Mouse (Mus musculus) retina, postnatal 1 day (tissue): Measurements from ENCODE around the gene Gm5737.

ENCODE experiments used
- DNase-seq: peaks from one replicate; pipeline ENCODE4 v3.0.0-alpha.2; 2012

Gene Gm5737

DNA sequence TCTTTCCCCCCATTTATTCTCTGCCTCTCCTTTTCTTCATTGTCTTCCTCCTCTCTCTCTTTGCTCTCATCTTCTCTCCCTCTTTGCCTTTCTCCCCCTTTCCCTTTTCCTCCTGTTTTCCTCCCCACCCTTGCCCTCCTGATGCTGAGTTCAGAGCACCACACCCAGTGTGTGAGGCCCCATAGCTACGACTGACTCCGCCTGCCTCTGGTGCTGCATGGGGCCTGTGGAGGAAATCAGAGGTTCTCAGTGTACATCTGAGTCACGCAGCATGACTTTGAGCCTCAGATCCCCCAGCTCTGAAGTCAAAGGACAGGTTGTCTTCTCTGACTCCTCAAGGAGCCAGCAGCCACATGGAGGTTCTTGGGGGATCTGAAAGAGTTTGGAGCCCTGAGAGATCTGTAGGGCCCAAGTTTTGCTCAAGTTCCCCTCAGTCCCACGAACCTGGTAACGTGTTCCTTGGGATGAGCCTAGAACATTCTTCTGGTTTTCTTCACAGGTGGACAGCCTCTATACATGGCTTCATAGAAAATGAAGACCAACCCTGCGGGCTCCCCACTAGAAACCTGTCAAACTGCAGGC, at the start of gene Gm5737:
TSS of gene Gm5737 (plus strand) at position 532 of the 582 bp plus-strand sequence.
- no peak for DNase-seq

DNA sequence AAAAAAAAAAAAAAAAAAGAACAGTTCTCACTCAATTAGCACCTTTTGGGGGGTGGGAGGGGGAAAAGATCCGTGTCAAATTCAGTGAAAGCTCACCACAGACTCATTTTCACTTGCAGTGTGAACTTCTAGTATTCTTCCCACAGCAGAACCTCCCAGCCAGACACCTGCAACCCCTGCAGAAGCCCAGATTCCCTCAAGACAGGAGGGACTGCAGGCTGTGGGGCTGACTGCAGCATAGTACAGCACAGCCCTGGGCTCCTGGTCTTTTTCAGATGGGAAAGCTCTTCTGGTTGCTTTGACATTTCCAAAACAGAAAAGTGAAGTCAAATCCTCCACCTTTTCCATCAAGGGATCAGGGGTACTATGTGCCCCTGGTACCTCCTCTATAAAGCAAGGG, 44.8 kb upstream of the Gm5737 start:
- DNase-seq: no peak

DNA sequence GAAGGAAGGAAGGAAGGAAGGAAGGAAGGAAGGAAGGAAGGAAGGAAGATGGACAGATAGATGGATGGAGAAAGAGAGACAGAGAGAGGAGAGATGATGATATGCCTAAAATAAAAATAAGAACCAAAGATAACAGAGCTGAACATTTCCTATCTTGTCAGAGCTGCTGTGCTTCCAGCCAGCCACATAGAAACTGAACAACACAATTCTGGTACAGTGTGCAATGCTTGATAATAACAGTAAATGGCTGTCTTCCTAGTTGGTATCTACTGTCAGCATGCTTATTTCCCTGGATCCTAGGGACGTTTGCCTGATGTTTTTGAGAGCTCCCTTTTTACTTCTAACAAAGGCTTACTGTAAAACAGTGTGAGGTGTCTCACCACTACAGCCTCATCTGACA, 40.8 kb upstream of the Gm5737 start:
- no peak for DNase-seq

DNA sequence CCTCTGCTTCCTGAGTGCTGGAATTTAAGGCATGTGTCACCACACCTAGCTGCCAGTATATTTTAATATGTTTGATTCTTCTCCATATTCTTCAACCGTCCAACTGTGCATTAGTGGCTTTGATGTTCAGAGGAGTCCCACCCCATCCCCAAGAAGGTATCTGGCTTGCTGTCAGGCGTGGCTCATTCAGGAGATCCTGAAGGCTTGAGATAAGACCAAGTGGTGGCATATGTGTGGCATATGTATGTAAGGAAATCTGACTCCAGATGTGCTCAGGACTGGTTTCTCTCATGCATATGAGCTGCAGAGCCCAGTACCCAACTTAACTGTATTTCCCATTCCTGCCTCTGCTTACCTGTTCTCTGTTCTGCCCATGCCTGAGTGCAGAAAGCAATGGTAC, 34.2 kb upstream of the Gm5737 start:
- DNase-seq: no peak

DNA sequence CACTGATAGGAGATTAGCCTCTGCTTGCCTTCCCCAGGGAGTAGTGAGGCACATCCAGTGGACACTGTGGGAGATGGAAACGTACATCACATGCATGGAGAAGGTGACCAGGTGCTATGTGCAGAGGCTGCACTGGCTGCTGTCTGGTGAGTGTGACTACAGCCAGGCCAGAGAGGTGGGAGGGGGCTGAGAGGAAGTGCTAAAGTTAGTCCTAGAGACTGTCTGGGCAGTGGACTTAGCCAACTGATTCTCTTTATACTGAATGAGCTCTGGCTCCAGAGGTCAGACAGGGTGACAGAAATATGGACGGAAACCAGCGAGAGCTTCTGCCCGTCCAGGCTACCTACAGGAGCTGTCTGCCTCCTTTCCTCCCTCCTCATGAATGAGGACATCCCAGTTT, 16.6 kb upstream of the Gm5737 start:
- no peak for DNase-seq

DNA sequence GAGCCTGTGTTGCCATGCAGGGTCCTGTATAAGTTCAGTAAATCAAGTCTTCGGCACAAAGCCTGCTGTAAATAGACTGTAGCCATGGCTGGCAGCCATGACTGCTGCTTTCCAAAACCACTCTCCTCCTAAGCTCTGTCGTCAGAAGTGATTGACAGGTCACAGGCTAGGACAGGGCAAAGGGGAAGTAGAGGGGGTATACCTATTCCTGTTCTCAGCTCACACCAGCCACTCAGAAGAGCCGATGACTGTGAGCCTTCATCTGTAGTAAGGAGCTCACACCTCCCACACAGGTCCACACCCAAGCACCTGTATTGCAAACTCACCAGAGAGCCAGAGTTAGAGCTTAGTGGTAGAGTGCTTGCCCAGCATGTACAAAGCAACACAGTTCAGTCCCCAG, 15.8 kb upstream of the Gm5737 start:
- DNase-seq: no peak

DNA sequence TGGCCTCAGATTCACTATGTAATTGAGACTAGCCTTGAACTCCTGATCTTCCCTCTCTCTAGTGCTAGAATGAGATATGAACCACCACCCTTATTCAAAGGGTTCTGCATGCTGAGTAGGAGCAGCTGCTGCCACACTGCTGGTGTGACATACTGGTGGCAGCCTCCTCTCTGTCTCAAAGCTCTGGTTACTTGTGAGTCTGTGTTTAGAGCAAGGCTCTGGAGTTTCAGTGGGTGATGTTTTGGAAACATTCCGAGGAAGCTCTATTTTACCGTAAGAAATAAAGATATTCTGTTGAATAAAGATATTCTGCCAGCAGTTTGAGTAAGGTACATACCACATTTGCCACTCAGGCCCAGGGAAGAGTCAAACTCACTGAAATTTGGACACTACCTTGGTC, 8.9 kb upstream of the Gm5737 start:
- DNase-seq: no peak

DNA sequence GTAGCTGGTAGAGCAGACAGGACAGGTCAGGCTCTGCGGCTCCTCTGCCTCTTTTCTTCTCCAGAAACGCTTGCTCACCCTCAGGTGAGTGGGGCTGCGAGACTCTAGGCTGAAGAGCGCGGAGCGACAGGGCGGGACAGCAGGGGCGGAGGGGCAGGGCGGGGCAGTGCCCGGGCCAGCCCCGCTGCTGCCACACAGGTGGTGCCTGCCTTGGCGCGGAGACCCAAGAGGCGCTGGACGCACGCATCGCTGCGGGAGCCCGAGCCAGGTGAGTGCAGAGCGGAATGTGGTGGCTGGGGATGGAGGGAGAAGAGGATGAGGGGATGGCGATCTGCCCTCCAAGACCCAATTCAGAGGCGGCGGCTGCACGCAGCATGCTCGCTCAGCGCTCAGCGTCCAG, 2.5 kb upstream of the Gm5737 start:
- peak; percentile 8 for DNase-seq

DNA sequence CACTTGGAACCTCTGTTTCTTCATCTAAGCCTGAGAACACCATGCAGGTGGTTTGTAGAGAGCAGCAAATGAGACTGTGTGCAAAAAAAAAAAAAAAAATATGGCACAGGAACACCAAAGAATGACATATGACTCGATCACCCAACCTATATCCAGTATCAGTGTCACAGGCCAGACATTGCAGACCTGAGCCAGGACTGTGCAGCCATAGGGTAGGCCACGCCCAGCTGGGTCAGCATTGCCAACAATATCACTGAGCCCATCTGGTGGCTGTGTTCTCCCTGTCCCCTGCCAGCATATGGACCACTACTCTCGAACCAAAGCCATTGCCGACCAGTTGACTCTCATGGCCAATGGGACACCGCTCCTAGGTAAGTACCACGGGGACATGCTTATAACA, 5.4 kb downstream of the Gm5737 start:
- DNase-seq: no peak

DNA sequence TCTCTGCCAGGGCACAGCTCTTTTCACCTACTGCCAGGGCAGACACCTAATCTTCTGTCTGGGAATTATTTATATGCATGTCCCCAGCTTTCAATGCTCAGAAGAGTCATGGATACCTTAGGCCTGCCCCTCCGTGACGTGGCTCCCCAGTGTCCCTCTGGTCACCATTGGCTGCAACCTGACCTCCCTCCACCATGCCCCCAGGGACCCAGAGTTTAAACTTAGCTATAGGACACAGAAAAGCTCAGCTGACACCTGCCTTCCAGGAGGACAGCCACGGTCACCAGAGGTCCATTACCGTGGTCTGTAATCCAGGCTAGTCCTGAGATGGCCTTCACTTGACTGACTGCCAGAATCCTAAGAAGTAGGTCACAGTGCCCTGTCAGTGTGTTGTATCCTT, 7.2 kb downstream of the Gm5737 start:
- DNase-seq: no peak

DNA sequence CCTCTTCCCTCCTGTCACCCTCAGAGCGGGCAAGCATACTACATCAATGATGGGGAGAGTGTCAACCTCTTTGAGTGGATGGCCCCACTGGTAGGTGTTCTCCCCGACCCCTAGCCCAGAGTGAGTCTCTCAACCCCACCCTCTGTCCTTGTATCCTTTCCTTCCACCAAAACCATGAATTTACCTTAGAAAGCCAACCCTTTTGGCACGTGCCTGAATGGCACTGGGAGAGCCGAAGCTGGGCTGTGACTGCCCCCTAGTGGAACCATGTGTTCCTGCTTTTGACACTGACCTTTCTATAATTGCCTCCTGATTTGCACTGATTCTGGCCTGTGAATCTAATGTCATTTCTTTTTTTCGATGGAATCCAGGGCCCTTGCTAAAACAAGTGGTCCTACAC, 11.1 kb downstream of the Gm5737 start:
- DNase-seq: peak; percentile 71

DNA sequence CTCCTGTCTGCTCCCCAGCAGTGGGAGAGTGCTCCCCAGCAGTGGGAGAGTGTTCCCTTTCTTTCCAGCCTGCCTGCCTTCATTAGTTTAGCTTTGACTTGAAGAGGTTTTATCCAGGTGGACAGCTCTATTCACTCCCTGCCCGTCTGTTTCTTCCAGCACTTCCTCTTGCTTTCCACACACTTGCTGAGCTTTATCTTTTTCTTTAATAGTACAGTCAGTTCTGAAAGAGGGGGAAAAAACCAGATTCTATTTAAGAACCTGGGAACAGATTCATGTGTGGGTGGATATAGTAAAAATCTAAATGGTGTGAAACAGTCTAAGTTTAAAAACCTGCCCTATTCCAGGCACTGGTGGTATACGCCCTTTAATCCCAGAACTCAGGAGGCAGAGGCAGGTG, 12.9 kb downstream of the Gm5737 start:
- DNase-seq: no peak

DNA sequence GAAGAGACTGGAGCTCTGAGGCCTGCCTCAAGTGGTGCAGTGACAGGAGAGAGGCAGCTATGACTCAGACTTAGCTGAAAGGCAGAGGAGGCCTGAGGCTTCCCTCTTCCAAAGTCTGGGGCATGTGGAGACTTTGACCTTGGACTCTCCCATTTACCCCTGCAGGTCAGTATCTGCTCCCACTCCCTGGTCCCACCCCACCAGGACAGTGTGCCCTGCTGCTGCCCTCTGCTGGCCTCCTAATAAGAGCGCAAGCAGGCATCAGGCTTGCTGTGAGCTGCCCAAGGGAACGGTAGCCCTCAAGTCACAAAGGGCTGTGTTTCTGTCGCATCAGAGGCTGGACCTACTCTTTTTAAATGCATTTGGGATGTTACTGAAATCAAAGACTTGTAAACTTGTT, 14.2 kb downstream of the Gm5737 start:
- DNase-seq: peak; percentile 62

DNA sequence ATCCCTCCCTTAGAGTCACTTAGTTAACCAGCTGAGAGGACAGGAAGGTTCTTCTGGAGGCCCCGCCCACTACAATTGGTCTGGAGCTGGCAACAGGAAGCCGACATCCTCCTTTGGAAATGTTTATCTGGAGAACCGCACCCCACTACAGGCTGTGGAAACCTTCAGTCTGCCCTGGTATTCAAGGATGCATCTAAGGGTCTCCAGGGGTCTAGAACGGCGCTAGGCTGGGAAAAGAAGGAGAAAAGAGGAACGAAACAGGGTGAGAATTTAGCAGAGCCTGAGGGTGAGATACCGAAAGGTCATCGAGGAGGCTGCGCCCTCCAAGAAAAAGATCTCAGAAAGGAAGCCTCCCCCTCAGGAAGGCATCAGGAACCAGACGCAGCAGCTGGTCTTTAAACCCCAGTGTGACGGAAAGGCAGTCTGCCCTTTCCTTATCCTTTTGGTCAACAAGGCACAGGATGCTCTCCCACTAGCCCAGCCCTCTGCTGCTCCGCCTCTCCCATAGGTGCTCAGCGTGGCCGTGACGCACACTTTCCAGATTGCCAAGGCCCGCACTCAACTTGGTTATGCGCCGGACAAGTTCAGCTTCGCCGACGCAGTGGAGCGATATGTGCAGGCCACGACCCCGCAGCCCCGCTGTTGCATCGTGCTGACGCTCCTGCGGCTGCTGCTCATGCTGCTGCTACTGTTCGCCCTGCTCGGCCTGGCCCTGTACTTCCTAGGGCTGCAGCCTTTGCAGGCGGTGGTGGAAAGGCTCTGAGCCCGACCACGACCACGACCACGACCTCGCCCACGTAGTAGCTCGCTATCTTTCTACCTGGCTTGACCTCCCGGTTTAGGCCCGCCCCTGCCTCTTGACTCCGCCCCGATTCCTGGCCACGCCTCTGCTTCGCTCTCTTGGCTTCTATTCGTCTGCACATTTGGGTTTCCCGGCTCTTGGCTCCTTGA, 18.5 kb downstream of the Gm5737 start:
- DNase-seq: peak; percentile 70

DNA sequence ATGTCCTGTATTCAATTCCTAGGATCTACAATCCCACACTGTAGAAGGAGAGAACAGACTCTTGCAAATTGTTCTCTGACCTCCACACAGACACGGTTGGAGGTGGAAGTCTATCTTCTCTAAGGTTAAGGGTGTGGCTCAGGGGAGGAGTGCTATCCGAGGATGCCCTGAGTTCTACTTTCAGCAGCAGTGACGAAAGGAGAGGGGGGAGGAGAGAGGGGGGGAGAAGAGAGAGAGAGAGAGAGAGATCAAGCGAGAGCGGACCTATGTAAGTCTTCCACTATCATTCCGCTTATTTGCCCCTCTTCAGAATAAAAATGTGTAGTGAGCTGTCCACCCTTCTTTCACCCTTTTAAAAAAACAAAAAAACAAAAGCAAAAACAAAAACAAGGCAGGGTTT, 22.3 kb downstream of the Gm5737 start:
- no peak for DNase-seq

DNA sequence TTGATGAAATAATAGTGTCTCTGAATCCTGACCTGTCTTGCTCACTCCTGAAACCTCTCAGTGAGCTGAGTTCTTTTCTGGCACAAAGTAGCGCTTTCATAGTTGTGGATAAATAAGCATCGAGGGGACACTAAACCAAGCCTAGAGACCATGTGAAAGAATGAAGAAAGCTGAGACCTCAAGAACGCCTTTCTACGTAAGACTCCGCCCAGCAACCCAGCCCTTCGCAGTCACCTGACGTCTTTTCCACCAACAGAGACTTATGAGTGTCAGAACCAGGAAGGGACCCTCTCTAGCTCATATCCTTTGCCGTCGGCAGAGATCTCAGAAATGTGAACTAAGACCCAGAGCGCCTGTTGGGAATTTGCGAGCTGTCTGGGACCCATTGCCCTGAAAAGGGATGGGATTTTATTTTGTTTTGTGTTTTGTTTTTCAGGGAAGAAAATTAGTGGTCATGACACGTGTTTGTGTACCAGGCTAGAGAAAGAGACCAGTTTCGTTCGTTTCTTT, 22.8 kb downstream of the Gm5737 start:
- DNase-seq: peak; percentile 87

DNA sequence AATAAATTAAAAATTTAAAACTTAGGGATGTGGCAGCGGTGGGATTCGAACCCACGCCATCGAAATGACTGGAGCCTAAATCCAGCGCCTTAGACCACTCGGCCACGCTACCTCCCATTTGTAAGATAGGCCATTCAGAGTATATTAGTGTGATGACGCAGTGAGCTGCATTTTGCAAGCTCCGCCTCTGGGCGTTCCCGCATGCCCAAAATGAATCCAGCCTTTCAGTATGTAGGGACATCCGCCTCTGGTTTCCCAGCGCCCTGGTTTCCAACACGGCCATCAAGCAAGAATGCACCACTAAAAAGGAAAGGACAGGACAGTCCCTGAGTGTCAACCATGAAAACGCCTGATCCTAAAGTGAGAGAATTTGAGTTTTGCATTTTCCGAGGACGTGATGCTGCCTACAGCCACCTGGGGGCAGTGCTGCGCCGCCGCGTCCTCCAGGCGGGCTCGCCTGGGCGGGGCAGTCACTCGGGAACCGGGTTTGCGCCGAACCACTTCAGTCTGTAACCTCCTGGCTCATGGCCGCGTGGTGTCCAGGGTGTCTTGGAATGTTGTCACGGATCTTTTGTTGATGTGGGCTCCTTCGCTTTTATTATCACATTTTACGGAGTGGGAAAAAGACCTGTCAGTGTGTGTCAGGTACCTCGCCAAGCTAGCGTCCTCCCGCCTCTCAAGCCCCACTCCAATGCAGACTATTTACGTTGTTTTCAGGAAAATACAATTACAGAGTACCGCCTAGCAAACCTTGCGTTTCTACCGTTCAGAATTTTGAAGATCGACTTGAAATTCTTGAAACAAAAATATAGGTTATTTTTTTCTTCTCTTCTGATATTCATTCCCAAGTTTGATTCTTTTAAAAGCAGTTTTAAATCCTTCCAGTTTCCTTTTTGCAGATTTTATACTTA, 23.5 kb downstream of the Gm5737 start:
- peak; percentile 97 for DNase-seq

DNA sequence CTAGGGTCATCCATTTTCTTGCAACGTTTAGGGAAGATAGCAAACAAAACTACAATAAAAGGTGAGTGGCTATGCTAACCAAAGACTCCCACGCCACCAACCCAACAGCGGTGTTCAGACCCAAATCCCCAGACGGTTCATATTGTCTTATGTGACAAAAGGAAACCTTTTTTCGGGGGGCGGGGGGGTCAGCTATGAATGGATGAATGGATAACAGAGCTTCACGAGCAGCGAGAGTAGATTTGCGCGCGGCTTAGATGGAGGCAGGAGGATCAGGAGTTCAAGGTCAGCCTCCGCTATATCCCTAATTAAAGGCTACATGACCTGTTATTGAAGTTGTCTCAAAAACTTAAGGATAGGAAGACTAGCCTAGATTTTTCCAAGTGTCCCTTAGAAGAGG, 24.2 kb downstream of the Gm5737 start:
- DNase-seq: peak; percentile 80

DNA sequence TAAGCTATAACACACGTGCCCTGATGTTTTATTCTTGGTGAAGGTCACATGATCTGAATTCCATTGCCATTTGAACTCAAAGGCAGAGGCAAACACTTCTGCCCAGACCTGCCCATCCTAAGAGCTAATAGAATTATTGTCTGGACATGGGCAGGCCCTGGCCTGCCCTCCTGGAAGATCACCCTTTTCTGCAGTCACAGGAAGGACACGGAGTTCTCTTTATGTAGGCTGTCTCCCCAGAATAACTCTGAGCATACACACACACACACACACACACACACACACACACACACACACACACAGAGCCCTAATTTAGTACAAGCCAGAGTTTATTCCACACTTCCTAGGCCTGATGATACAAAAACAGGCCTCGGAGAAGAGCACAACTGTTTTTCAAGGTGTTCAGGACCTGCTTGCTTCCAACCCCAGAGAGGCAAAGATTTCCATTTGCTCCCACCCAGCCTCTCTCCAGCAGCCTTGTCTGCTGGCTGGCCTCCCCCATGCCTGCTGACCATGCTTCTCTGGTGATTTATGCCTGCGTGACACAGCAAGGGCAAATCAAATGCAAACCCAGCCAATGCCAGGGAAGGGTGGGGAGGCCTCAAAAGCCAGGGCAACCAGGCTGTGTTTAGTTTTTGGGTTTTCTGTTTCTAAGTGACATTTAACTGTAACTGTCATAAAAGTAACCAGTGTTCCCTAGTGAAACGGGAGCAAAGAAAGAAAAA, 26.4 kb downstream of the Gm5737 start:
- DNase-seq: no peak

DNA sequence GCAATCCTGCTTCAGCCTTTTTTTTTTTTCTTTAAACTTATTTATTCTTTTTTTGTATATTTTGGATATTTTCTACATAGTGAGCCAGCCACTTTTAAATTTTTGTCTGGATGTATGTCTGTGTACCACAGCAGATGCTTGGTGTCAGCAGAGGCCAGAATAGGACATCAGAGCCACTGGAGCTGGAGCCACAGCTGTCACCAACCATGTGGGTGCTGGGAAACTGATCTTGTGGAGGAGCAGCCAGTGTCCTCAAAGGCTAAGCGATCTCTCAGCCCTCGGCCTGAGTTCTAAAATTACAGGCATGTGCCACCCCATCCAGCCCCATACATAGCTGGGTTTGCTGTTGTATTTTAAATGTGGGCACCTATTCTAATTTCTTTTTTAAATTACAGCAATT, 27.6 kb downstream of the Gm5737 start:
- DNase-seq: no peak

DNA sequence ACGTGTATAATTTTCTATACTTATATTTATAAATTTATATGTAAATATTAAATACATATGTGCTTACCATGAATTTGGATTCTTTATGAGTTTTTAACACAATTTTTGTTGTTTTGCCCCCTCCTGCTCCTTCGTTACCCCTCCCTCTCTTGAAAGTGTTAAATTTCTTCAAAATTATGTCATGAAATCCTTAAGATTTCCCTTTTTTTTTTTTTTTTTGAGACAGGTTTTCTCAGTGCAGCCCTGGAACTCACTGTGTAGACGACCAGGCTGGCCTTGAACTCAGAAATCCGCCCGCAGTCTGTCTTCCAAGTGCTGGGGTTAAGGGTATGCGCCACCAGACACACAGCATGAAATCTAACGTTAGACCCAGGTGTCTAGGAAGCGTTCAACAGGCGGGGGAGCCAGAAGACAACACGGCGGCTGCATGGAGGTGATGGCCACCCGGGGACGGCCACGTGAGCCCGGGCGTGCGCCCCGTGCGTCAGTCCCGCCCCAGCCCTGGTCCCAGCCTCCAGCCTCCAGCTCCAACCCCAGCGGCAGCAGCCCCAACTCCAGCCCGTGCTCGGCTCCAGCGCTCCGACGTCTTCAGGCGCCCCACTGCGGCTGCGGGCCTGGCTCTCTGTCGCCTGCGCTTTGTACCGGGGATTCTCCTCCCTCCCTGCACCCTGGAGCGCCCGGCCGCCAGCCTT, 30.3 kb downstream of the Gm5737 start, which contains the start of gene Eef2k:
TSS of gene Eef2k (plus strand) at position 487 of the 692 bp plus-strand sequence.
- peak; percentile 87 for DNase-seq
